Mouse (Mus musculus) retina, postnatal 1 day (tissue): ENCODE measurements around the gene Krtap19-9b.

Source experiments
- DNase-seq: peaks from one replicate; pipeline ENCODE4 v3.0.0-alpha.2; 2012

The Krtap19-9b gene

GRCm38 (mm10) chr16:88932165-88932564, at the start of gene Krtap19-9b:
TSS of gene Krtap19-9b (minus strand) at chr16:88932265.
- no peak for DNase-seq

- no peak for DNase-seq
Measured at GRCm38 (mm10) chr16:88962773-88963172, 30.7 kb upstream of the Krtap19-9b start, which contains the start of gene Krtap16-3. TSS of gene Krtap16-3 (minus strand) at chr16:88962873.

- DNase-seq = no peak
Measured at GRCm38 (mm10) chr16:88941106-88941505, 9.0 kb upstream of the Krtap19-9b start.

- DNase-seq = peak; percentile 18
Measured at GRCm38 (mm10) chr16:88938252-88938651, 6.2 kb upstream of the Krtap19-9b start.

GRCm38 (mm10) chr16:88896357-88896756, 35.7 kb downstream of the Krtap19-9b start, which contains the start of gene Krtap19-5:
TSS of gene Krtap19-5 (minus strand) at chr16:88896457.
- no peak for DNase-seq

GRCm38 (mm10) chr16:88886870-88887269, 45.2 kb downstream of the Krtap19-9b start:
- no peak for DNase-seq

- no peak for DNase-seq
Measured at GRCm38 (mm10) chr16:88884989-88885388, 47.1 kb downstream of the Krtap19-9b start, which contains the start of gene Krtap19-4. TSS of gene Krtap19-4 (minus strand) at chr16:88885089.
